Mouse (Mus musculus) kidney, adult 8-10 months (tissue): ENCODE measurements at regions not wholly inside any gene's neighbourhood (a gene's known extent, or its start where the extent isn't known, plus 50 kb on each side); places are given as distances from the start of the nearest gene placed in this dataset.
A peak's percentile ranks its signal among the peaks of the same experiment; 100 is the strongest.

ENCODE experiments used
- DNase-seq, 2 experiments: peaks; one replicate each; pipeline ENCODE4 v3.0.0; 2022

GRCm38 (mm10) chr19:45288722-45289121 is 53.1 kb upstream of the Lbx1 start:
- DNase-seq: no peak

DNA sequence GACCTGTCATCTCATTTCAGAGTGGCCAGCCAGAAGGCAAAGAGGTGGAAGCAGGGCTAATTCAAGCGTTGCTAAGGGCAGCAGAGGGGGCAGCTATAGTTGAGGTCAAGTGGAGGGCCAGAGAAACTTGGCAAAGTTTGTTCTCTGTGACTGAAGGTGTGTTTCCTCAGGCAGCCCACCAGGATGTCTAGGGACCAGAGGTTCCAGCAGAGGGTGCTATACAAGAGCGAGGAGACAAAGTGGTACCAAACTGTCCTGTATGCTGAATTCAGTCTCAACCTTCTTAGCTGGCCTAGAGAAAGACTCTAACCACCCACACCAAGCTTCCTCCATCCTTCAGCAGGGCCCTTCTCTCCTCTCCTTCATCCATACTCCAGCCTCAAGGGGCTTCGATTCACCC is 62.2 kb upstream of the Lbx1 start:
- DNase-seq: no peak

- no peak for DNase-seq
Measured at GRCm38 (mm10) chr19:45299341-45299740, 63.7 kb upstream of the Lbx1 start.

DNA sequence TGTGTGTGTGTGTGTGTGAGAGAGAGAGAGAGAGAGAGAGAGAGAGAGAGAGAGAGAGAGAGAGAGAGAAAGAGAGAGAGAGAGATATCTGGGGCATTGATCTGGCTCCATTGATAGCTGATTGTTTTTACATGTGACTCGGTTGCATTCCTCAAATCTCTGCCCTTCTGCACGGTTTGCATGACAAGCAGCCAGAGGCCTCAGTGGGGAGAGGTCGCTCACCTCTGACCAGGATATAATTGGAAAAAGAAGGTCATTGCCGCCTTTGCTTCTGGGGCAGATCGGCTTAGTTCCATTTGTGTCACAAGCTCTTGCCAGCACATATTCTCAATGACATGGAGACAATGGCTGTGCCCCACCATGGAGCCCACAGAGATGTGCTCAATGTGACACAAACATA is 63.8 kb upstream of the Btrc start:
- no peak for DNase-seq

DNA sequence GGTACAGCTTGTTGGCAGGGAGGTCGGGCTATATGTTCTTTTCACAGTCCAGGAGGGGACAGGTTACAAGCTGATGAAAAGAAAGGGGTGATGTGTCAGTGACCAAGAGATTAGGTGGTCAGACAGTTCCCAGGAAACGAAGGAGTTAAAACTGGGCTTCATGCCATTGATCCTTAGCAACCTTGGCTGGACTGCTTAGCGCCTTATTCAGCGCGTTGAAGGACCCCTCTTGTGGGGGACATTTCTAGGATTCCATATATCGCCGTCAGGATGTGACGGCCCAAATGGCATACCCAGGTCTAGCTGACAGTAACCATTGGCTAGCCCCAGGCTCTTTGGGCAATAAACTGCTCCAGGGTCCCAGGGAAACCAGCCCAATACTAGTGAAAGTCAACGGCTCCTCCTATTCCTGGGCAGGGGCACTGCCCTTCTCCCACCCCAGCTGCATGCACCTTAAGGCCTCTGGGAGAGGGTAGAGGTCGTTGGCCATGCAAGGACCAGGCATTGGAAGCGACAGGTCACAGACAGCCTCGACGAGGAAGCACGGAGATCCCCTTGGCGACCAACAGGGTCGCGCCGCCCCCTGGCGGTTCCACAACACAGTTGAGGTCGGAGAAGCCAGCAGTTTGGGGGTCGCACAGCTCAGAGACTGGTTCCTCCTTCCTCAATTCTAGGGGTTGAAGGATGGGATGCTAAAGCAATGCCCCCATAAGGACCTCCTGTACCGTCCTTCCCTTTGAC is 62.7 kb upstream of the Btrc start:
- no peak for DNase-seq

DNA sequence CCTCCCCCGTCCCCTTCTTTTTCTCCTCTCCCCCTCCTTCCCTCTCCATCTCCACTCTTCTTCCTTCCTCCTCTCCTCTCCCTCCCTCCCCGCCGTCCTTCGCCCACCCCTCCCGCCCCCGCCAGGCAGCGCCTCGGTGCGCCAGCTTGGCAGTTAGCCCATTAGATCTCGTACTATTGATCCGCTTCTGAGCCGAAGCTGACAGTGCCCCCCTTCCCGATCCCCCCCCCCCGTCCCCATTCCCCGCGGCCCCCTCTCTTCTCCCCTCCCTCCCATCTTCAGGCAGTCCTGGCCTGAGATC is 62.2 kb upstream of the Btrc start:
- no peak for DNase-seq

- no peak for DNase-seq
Measured at GRCm38 (mm10) chr19:45301733-45302547, 61.6 kb upstream of the Btrc start.

DNA sequence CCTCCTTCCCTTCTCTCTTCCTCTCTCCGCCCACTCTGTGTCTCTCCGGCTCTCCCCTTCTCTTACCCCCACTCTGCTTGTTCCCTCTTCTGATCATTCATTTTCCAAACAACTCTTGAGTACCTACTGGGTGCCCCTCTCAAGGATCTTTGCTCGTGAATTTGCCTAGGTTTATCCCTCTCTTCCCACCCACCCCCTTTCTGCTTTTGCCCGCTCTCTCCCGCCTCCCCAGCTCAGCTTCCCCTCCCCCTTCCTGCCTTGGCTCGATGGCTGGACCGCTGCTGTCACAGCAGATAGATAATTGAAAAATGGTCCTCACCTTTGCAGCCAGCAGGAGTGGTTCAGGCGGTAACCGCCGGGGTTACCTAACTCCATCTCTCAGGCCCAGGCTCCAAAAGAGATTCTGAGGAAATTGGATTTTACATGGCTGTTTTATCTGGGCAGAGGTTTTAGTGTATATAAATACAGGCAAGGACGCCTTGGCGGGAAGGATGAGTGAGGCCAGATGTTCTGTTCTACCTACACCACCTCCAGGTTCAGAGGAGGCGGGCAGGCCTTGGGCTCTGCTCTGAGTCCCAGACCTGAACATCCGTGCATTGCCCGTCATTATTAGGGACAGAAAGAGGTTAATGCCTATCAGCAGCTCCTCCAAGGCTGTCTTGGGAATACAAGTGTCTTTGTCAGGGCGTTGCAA is 60.8 kb upstream of the Btrc start:
- no peak for DNase-seq

- no peak for DNase-seq
Measured at GRCm38 (mm10) chr19:45304538-45304937, 59.0 kb upstream of the Btrc start.

GRCm38 (mm10) chr19:45307299-45308275 is 55.9 kb upstream of the Btrc start:
- peak in 1 of 2 experiments; percentile 7 for DNase-seq

GRCm38 (mm10) chr19:45308676-45309275 is 54.8 kb upstream of the Btrc start:
- DNase-seq: peak; percentile 15 to 58

- DNase-seq: no peak
Measured at GRCm38 (mm10) chr19:45310291-45310881, 53.1 kb upstream of the Btrc start.

DNA sequence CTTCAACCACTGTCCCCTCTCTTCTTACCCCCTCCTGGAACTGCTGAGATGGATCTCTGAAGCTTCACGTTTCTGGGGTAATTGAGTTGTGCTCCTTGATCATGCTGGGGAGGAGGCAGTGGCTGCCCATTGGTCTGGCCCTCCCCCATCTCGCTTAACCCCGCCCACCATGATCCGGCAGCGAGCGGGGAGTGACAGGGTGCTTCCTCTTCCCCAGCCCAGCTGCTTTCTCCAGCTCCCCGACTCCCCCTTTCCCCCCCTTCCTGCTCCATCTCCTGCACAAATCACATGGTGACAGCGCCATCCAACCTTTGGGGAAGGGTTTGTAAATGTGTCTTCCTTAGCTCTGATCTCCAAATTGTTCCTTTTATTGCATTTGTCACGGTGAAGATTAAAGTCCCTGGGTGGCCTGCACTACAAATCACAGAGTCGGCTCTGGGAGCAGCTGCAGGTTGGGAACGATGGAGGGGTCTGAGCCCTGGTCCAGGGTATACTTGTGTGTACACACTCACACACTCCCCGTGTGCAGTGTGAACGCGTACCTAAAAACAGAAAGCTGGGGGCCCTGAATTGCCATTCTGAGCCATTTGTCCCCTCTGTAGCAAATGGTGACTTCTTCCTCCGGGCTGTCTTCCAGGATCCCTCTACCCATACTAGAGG is 52.5 kb upstream of the Btrc start:
- DNase-seq: peak; percentile 29 to 48

- no peak for DNase-seq
Measured at GRCm38 (mm10) chr19:45311831-45312537, 51.5 kb upstream of the Btrc start.

- no peak for DNase-seq
Measured at GRCm38 (mm10) chr19:45312713-45313365, 50.7 kb upstream of the Btrc start.
